Mouse (Mus musculus) urinary bladder, postnatal 10 days (tissue): ENCODE results near the gene Col24a1.

Experiments used
- DNase-seq: peaks from one replicate; pipeline ENCODE4 v3.0.0; 2022; ENCODE audit warnings: low spot score

Gene Col24a1

DNA sequence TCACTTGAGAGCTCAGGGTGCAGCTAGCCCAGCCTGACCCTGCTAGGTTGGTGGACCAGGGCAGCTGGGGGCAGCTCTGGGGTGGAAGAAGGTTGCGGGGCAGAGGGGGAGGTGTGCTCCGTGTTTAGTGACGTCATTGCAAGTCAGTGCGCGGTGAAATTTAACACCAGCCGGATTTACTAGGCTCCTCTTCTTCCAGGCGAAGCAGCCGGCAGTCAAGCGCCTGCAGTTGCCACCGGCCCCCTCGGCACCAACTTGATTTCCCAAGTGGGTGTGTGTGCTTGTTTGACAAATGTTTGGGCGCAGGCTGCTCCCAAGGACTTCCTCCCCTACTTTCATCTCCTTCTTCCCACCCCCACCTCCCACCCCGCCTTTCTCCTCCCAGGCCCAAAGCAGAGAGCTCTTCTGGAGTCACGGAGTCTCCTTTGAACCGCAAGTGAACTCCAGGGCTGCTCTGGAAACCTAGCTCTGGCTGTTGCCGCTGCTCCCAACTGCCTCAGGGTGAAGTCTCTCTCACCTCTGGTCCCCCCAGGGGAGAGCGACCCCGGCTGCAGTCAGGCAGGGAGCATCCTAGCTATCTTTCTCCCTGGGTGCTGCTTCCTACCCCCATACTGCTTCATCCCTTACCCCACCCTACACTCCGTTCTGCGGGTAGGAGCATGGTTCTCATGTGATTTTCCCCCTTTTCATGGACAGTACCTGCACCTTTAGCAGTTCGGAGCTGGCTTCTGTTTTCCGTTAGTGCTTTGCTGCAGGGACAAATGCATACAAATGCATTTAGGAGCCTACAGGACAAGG, at the start of gene Col24a1:
Col24a1 (plus strand) TSS at position 136 of the 798 bp plus-strand sequence.
- DNase-seq = no peak

GRCm38 (mm10) chr3:145248040-145248439, 44.2 kb upstream of the Col24a1 start:
- DNase-seq = no peak

DNA sequence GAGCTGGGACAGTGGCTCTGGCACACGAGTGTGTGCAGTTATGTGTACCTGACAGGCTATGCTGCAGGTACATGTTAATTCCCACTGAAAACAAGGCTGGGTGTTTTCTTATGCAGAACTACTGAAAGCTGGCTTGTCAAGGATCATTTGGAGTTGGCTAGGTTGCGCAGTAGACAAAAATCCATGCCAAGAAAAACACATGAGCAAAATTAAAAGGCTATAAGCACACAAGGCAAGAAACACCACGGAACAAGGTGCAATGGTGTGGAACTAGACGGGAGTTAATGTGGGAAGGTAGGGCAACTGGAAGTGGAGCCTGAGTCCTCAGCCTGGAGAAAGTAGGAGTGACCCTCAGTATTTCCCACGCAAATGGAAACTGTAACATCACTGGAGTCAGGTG, 39.2 kb upstream of the Col24a1 start:
- DNase-seq = no peak

- DNase-seq = no peak
Measured at GRCm38 (mm10) chr3:145254764-145255396, 37.4 kb upstream of the Col24a1 start.

DNA sequence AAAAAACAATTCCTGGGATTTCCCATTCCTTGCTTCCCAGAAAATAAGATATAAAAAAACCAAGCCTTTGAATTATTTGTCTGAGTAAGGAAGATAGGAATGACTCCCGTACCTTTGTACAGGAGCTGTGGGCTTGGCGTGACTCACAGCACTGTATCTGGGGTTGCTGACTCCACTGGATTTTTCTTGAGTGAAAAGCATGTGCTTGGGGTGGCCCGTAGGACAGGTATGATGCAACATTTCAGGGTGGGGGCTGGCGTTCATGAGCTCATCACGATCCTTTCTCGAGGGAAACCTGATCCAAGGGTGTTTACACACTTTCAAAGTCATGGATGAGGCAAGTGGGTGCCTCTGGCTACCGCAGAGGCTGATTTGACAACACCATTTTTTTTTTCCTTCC, 35.6 kb upstream of the Col24a1 start:
- DNase-seq = no peak

DNA sequence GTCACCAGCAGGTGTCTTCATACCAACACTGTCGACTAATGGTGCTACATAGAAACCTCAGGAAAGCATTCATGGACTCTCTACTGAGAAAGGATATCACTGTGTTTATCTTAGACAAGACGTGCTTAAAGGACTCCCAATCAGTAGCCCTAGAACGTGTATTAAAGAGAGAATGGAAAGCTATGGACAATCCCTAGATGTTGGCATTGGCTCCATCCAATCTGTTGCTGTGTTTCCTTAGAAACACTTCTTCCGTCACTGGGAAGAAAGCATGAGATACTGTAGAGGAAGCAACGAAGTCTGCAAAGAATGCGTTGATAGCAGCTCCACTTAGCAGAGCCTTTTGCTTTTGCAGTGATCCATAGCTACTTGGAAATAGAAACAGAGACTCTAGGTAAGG, 32.6 kb upstream of the Col24a1 start:
- no peak for DNase-seq

- DNase-seq = no peak
Measured at GRCm38 (mm10) chr3:145263131-145263530, 29.1 kb upstream of the Col24a1 start.

DNA sequence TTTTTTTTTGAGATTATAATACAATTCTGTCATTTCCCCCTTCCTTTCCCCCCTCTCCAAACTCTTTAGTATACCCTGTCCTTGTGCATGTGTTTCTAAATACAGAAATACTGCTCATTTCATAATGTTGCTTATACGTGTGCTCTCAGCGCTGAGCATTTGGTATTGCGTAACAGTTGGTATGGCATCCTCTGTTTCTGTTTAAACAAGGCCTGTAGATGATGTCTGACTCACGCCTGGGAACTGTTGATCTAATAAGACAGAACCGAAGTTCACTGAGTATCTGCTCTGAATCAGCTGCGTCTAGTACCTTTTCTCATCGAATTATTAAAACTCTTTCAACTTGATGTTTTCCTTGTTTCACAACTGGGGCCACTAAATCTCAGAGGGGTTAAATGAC, 24.2 kb upstream of the Col24a1 start:
- no peak for DNase-seq

GRCm38 (mm10) chr3:145274191-145274590, 18.1 kb upstream of the Col24a1 start:
- no peak for DNase-seq

DNA sequence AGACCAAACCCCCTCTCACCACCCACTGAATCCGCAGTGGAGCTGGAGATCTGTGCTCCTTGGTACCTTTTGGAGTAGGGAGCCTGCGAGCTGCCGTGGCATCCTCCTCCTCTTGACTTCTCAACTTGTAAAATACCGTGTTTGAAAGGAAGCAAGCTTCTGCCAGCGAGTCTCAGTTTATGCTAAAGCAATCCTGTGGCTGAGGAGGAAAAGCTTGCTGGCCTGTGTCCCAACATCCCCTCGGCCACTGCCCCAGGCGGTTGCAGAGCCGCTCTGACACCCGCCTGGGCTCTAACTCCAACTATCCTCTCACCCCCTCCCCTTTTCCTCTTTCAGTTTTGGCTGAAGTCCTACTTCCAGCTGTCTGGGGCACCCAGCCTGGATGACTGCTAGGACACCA, 935 bp downstream of the Col24a1 start:
- no peak for DNase-seq

GRCm38 (mm10) chr3:145293623-145294307, 1.5 kb downstream of the Col24a1 start:
- DNase-seq = no peak

- DNase-seq = no peak
Measured at GRCm38 (mm10) chr3:145299980-145300591, 7.8 kb downstream of the Col24a1 start.

GRCm38 (mm10) chr3:145305311-145305710, 13.0 kb downstream of the Col24a1 start:
- DNase-seq = no peak

GRCm38 (mm10) chr3:145307209-145307608, 14.9 kb downstream of the Col24a1 start:
- DNase-seq = no peak

DNA sequence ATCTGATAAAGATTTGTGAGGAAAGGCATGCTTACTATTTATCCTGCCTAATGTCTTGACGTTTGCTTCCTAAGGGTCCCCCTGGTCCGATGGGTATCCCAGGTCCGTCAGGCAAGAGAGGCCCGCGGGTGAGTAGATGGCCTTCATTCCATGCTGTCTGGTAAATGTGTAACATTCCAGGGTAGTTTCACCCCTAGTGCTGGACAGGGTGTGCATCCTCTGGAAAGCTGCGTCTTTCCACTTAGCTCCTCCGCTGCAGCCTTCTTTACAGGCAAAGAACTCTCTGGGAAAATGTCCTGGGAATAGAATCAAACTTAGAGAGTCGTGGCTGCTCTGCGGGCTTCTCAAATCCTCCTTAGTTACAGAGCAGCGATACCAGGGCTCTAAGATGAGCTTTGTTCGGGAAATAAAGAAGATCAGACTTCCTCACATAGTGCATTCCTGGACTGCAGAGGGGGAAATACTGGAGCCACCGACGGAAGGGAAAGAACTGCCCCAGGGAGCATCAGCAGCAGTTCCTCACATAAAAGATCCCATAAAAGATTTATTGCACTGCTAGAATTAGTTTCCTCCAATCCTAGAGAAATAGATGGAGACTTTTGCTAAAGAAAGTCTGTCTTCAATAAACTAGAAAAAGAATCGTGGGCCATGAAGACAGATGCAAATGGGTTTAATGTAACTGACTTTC, 28.5 kb downstream of the Col24a1 start:
- DNase-seq = no peak

GRCm38 (mm10) chr3:145325402-145325801, 33.1 kb downstream of the Col24a1 start:
- DNase-seq = no peak

DNA sequence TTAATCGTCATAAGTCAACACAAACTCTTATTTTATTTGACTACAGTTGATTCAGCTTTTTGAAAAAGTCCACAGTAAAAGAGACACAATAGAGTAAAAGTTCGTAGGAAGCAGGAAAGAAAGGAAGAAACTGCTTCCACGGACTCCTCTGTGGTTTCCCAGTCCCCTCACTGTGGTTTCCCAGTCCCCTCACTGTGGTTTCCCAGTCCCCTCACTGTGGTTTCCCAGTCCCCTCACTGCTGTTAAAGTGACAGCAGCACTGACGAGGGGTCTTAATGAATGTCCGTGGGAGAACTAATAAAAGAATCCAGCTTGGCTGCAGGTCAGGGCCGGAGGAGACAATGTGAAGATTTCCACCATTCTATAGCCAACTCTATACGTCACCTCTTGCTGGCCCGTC, 39.4 kb downstream of the Col24a1 start:
- DNase-seq = no peak

DNA sequence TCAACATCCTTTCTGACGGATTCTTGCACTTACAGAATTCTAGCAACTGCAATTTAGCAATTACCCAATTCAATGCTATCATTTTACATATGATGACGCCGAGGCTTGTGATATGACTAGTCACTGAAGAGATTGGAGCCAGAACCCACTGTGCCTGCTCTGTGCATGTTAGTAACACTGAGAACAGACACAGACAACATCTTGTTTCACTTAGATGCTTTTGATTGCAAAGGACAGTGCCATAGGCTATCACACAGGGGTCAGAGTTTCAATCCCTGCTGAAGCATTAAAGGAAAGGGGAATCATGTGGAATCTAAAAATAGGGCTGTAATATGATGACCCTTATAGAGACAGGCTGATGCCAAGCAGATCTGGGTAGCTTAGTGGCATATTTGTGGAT, 41.8 kb downstream of the Col24a1 start:
- DNase-seq = no peak

- no peak for DNase-seq
Measured at GRCm38 (mm10) chr3:145337161-145337560, 44.9 kb downstream of the Col24a1 start.

- DNase-seq = no peak
Measured at GRCm38 (mm10) chr3:145339851-145340499, 47.7 kb downstream of the Col24a1 start.

DNA sequence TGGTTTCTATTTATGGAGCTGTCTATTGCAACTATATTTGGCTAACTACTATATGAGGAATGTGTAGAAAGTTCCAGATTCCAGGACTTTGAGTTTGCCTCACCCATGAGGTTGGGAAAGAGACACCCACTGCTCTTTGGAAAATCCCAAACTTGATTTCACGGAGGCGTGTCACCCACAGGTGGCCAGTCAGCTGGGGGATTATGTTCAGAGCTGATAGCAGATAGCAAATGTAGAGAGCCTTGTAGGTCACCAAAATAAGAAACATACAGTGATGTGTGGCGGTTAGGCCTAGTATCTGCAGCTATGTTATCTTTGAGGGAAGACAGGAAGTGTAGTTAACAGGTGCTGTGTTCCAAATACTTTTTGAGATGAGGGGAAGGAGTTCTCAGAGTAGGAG, 56.4 kb downstream of the Col24a1 start:
- no peak for DNase-seq

- no peak for DNase-seq
Measured at GRCm38 (mm10) chr3:145353951-145354350, 61.7 kb downstream of the Col24a1 start.
